Mouse (Mus musculus) mouse trophoblast stem cell (cell line): ENCODE data around the gene Nhlrc4.

Experiments
- in situ Hi-C, 2 experiments: fragments of 300-500 bp; cut with MseI, MboI; formaldehyde crosslinking; loops; 2 replicates in 1 of 2; 3 replicates in 1 of 2; pipeline ENCODE4 v1.15.1; 2025

The Nhlrc4 gene

GRCm38 (mm10) chr17:25925348-25925747 lies 19.4 kb downstream of the Nhlrc4 start:
- in situ Hi-C loops: no loop called here

DNA sequence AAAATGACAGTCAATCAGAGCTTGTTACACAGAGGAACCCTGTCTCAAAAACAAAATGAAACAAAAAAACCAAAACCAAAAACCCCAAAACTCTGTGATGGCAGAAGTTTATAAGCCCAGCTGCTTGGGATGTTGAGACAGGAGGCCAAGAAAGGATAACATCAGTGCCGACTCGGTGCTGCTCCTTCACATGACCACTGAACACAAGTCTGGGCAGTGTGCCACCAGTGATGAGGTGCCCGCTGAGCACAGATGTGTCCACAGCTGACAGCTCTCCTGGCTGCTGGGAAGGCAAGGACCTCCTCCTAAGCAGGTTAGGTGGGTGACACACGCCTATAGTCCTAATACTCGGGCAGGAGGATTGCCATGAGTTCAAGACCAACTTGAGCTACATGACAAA lies 22.6 kb downstream of the Nhlrc4 start:
- in situ Hi-C loops: no loop called here

DNA sequence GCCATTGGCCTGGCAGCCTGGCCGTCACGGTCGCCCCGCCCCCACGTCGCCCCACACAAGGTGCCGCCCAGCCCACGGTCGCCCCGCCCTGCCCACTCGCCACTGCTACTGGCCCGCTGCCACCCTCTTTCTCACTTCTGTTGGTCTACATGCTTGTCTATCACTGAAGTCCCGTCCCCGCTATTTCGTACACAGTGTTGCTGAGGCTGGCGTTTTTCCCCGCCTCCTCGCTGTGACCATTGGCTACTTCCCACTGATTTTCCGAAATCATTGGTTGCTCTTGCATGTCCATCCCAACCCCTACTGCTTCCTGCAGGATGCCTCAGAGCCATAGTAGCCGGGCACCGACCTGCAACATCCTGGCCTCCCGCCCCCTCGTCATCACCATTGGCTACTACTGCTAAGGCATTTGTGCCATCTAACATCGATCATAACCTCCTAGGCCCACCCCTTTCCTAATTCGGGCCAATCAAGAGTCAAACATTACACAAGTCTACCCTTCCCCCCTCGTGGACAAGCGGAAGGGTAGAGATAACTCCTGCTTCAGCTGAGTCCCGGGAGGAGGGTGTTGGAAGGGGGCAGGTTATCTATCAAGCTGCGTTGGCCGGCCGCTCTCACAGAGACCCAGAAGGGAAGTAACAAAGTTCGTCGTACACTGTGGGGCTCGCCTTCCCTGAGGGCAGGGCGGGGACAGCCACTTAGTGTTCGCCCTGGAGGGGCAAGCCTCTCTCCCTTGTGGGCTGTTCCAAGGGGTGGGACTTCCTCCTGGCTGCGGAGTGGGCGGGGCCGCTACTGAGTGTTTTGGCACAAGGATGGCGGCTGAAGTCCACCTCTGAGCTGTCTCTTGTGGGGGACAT lies 24.7 kb downstream of the Nhlrc4 start:
- in situ Hi-C loops: no loop called here

- in situ Hi-C loops: no loop called here
Measured at GRCm38 (mm10) chr17:25919144-25919785, 25.5 kb downstream of the Nhlrc4 start, which contains the start of gene Rab40c. Rab40c (minus strand) TSS chr17:25919727.

GRCm38 (mm10) chr17:25918037-25918750 lies 26.6 kb downstream of the Nhlrc4 start:
- in situ Hi-C loops: no loop called here

DNA sequence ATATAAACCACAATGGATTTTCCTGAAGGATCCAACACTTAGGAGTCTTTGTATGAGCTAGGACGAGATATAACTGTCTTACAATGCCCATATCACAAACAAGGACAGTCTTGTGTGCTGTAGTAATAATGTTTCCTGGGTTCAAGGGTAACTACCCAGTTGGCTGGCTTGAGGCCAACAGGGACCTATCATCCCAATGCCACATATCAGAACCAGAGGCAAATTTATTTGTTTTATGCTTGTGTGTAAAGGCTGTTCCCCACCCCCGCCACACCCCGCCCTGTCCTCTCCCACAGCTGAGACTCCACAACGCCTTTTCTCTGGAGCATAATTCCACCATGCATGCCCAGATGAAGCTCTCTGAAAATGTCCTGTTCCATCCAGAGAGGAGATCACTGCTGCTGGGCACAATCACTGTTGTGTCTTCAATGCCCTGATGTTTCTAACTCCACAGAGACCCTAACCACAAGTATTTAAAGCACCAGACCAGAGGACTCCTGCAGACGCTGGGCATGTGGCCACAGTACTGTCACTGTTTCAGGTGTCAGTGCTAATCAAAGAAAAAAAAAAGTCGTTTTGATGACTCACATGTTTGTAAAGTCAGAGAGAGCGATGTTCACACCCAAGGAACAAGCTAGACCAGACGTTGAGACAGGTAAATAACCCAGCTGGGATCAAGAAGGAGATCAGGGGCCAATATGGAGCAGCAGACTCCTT lies 27.7 kb downstream of the Nhlrc4 start:
- in situ Hi-C loops: no loop called here

- in situ Hi-C loops: no loop called here
Measured at GRCm38 (mm10) chr17:25914295-25914694, 30.5 kb downstream of the Nhlrc4 start.

- in situ Hi-C loops: no loop called here
Measured at GRCm38 (mm10) chr17:25913877-25914275, 30.9 kb downstream of the Nhlrc4 start.

DNA sequence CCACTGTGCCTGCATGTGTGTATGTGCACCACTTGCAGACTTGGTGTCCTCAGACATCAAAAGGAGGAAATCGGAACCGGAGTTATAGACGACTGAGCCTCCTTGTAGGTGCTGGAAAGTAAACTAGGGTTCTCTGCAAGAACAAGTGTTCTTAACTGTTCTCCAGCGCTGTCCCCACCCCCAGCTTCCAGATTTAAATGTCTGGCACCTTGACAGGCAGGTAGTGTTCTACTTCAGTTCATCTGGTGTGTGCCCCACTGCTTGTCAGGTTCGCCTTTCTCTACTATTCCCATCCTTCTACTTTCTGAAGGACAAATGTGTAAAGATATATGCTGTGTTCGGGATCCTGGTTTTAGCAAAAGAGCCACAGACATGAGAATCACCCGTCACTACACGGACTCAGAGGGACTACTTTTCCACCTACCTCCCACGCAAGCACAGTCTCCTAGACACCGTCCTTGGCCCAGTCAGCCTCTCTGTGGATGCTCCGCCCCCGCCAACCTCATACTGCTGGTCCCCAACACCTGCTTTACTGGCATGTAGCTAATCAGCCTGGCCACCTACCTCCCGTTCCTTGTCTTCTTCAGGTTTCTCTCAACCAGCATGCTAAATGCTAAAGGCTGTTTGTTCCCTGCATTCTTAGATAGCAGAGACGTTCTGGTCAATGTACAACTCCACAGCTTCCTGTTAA lies 31.4 kb downstream of the Nhlrc4 start:
- in situ Hi-C loops: no loop called here

- in situ Hi-C loops: no loop called here
Measured at GRCm38 (mm10) chr17:25911816-25912215, 32.9 kb downstream of the Nhlrc4 start.

DNA sequence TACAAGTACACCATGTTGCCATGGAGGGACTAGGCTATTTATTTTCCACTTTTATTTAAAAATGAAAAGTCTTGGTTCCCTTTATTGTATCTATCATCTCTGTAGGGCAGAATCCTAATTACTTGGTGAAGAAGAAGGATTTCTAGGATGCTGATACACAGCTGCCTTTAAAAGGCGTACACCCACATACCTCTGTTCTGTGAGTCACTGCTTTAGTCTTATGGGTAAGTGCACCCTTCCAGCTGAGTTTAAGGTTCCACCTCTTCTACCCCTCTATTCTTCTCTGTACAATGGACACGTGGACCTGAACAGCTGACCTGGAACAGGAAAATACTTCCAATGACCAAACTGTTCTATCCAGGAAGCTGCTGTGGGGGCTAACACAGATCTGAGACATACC lies 37.1 kb downstream of the Nhlrc4 start:
- in situ Hi-C loops: no loop called here

- in situ Hi-C loops: no loop called here
Measured at GRCm38 (mm10) chr17:25903061-25903460, 41.7 kb downstream of the Nhlrc4 start.

GRCm38 (mm10) chr17:25900193-25900592 lies 44.6 kb downstream of the Nhlrc4 start:
- in situ Hi-C loops: no loop called here

GRCm38 (mm10) chr17:25895891-25896290 lies 48.9 kb downstream of the Nhlrc4 start:
- in situ Hi-C loops: no loop called here

DNA sequence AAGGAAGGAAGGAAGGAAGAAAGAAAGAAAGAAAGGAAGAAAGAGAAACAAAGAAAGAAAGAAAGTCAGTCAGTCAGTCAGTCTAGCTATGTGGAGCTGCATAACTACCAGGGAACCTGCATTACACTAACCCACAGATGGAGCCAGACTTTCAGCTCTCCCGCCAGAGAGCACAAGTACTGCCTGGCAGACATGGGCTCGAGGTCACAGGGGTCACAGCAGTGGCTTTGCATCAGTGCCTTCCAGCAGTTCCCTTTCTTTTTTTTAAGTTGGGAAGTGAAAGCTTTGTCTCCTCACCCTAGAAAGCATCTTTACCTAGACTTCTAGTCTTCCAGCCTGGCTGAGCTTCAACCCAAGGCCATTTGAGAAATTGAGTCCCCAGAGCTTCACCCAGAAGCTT lies 49.3 kb downstream of the Nhlrc4 start:
- in situ Hi-C loops: no loop called here

- in situ Hi-C loops: no loop called here
Measured at GRCm38 (mm10) chr17:25893975-25894617, 50.7 kb downstream of the Nhlrc4 start.
